26 mouse cellular contexts compared by ENCODE assay signal in genomic region chr6:126910727-126911126, GRCm38 (mm10). TPM values are rescaled to one million over a fixed set of nuclear protein-coding genes. Genes with fewer than 3 reads are reported as not detected.
DNase-seq lines count a peak whose midpoint lies in the region; ATAC-seq and TF ChIP-seq lines count a peak whose summit lies in the region.
"Had no signal": no experiment of that assay in that cellular context is flagged by ENCODE, and none has a peak within 500 bp of the region (broad histone marks: within the 10 kb centered on the region; RNA-seq: fewer than 3 reads in every experiment).

No protein-coding gene starts in this region.

- peak; percentile 2 for DNase-seq in kidney, adult 9 months
- DNase-seq in kidney, adult 11 months: no peak
- peak; percentile 14 to 20 for DNase-seq in spleen, postnatal 36 days (ENCODE audit: low spot score in 2 of 2)
- DNase-seq in spleen, postnatal 10 days (ENCODE audit: low spot score in 2 of 2): no peak
- DNase-seq in lung, adult 2 months: no peak
- no peak for DNase-seq in kidney, postnatal 14 days
- DNase-seq in forebrain, embryonic 14.5 days (ENCODE audit: low spot score): no peak
- DNase-seq: adrenal gland, postnatal 25 days; cerebellum, adult 9-11 months; embryo, embryonic 11 days; gastrocnemius, postnatal 36 days; heart, postnatal 14 days; liver, embryonic 13.5 days; midbrain, embryonic 14.5 days; thymus, postnatal 25 days had no signal

- peak; percentile 81 for ATAC-seq in inflammation-experienced regulatory T-cells, adult 6 months
- ATAC-seq in forebrain, embryonic 14.5 days: no peak
- ATAC-seq: Patski had no signal

- H3K4me1 ChIP-seq in lung, adult 2 months (ENCODE audit: control insufficient read depth, insufficient read depth, low read length): no peaks in the 10 kb centered on the region
- H3K4me1 ChIP-seq in forebrain, embryonic 14.5 days (ENCODE audit: control insufficient read depth, insufficient read depth, low read length): no peaks in the 10 kb centered on the region
- H3K4me1 ChIP-seq: embryonic facial prominence, embryonic 15.5 days; forebrain, embryonic 10.5 days; hindbrain, embryonic 15.5 days; limb, embryonic 10.5 days; liver, embryonic 13.5 days had no signal

- H3K27me3 ChIP-seq in forebrain, embryonic 14.5 days (replicated peaks; ENCODE audit: control insufficient read depth, insufficient read depth, low read length): no peaks in the 10 kb centered on the region
- H3K27me3 ChIP-seq: embryonic facial prominence, embryonic 15.5 days; hindbrain, embryonic 15.5 days; liver, embryonic 13.5 days; Patski had no signal

- no peak overlapping the region for H3K9ac ChIP-seq in forebrain, embryonic 14.5 days (ENCODE audit: low read length)
- H3K9ac ChIP-seq: embryonic facial prominence, embryonic 15.5 days; hindbrain, embryonic 15.5 days; liver, embryonic 13.5 days had no signal

- 59% methylated on average over 4 of the region's 4 CpGs for WGBS in lung, adult 2 months
- WGBS in forebrain, embryonic 14.5 days: 86% methylated on average over 4 of the region's 4 CpGs

- H3K36me3 ChIP-seq in forebrain, embryonic 14.5 days (ENCODE audit: control insufficient read depth, insufficient read depth, low read length): no peaks in the 10 kb centered on the region
- H3K36me3 ChIP-seq: embryonic facial prominence, embryonic 15.5 days; forebrain, embryonic 10.5 days; hindbrain, embryonic 15.5 days; limb, embryonic 10.5 days; liver, embryonic 13.5 days had no signal

- H3K4me2 ChIP-seq in forebrain, embryonic 14.5 days (ENCODE audit: low read length): no peak overlapping the region
- H3K4me2 ChIP-seq: embryonic facial prominence, embryonic 15.5 days; heart, embryonic 11.5 days; hindbrain, embryonic 15.5 days; liver, embryonic 13.5 days had no signal

- H3K9me3 ChIP-seq in forebrain, embryonic 14.5 days (replicated peaks; ENCODE audit: control insufficient read depth, low read length): no peaks in the 10 kb centered on the region
- H3K9me3 ChIP-seq: embryonic facial prominence, embryonic 15.5 days; forebrain, embryonic 10.5 days; hindbrain, embryonic 15.5 days; limb, embryonic 10.5 days; liver, embryonic 13.5 days had no signal

- no peak for TF ChIP-seq POLR2A in lung, adult 2 months (IDR thresholded peaks at IDR 0.05; ENCODE audit: borderline replicate concordance, extremely low read depth, low read depth, low read length)

- no peak overlapping the region for H3K4me3 ChIP-seq in lung, adult 2 months (replicated peaks; ENCODE audit: extremely low read depth, low read depth, low read length)
- no peak overlapping the region for H3K4me3 ChIP-seq in forebrain, embryonic 14.5 days (ENCODE audit: low read depth, low read length)
- H3K4me3 ChIP-seq: embryonic facial prominence, embryonic 15.5 days; forebrain, embryonic 10.5 days; hindbrain, embryonic 15.5 days; limb, embryonic 10.5 days; liver, embryonic 13.5 days; myocyte had no signal

- H3K27ac ChIP-seq in forebrain, embryonic 14.5 days (ENCODE audit: low read depth, low read length): no peak overlapping the region
- H3K27ac ChIP-seq: embryonic facial prominence, embryonic 15.5 days; forebrain, embryonic 10.5 days; hindbrain, embryonic 15.5 days; limb, embryonic 10.5 days; liver, embryonic 13.5 days had no signal

- TF ChIP-seq CTCF in lung, adult 2 months (IDR thresholded peaks at IDR 0.05; ENCODE audit: insufficient read depth, low read length): no peak

RNA-seq across cellular contexts. Expression of gene Dyrk4, which starts 10.9 kb away (rescaled TPM):
- under 1 TPM in 2 of 3 experiments, not detected in 1; 0.21 to 0.71 TPM for polyA plus RNA-seq in inflammation-experienced regulatory T-cells, adult 6 months (2017; shearing (Covaris generic))
- 0.07 and 0.10 TPM in 2 replicates for polyA plus RNA-seq in lung, adult 2 months (2012; rRNA removed)
- polyA plus RNA-seq in forebrain, embryonic 14.5 days (2014; fragmentation: Nextera tagmentation; extraction: Ambion mirVana): 0.10 TPM in 1 of 2 replicates, not detected in the other
- polyA plus RNA-seq: hindbrain, embryonic 15.5 days; kidney, embryonic 16.5 days; limb, embryonic 10.5 days; liver, embryonic 13.5 days; midbrain, embryonic 14.5 days; Patski; stomach, embryonic 16.5 days had no signal

RNA-seq across cellular contexts. Expression of gene Rad51ap1, which starts 28.7 kb away (rescaled TPM):
- 10 to 100 TPM in 1 of 3 experiments, 1 to 10 TPM in 2; 5.8 to 36.4 (median 6.2) TPM for polyA plus RNA-seq in inflammation-experienced regulatory T-cells, adult 6 months (2017; shearing (Covaris generic))
- 0.48 and 1.1 TPM in 2 replicates for polyA plus RNA-seq in lung, adult 2 months (2012; rRNA removed)
- 28.3 and 33.6 TPM in 2 replicates for polyA plus RNA-seq in forebrain, embryonic 14.5 days (2014; fragmentation: Nextera tagmentation; extraction: Ambion mirVana)

RNA-seq across cellular contexts. Expression of gene D6Wsu163e, which starts 29.0 kb away (rescaled TPM):
- 10 to 100 TPM; 10.2 to 13.3 (median 13.1) TPM for polyA plus RNA-seq in inflammation-experienced regulatory T-cells, adult 6 months (2017; shearing (Covaris generic))
- 3.0 and 5.8 TPM in 2 replicates for polyA plus RNA-seq in lung, adult 2 months (2012; rRNA removed)
- 29.0 and 33.0 TPM in 2 replicates for polyA plus RNA-seq in forebrain, embryonic 14.5 days (2014; fragmentation: Nextera tagmentation; extraction: Ambion mirVana)

RNA-seq across cellular contexts. Expression of gene Akap3, which starts 57.8 kb away (rescaled TPM):
- polyA plus RNA-seq in inflammation-experienced regulatory T-cells, adult 6 months (2017; shearing (Covaris generic)): not detected
- polyA plus RNA-seq in lung, adult 2 months (2012; rRNA removed): not detected in 2 replicates
- 0.07 and 0.09 TPM in 2 replicates for polyA plus RNA-seq in forebrain, embryonic 14.5 days (2014; fragmentation: Nextera tagmentation; extraction: Ambion mirVana)
- polyA plus RNA-seq: heart, embryonic 11.5 days; hindbrain, embryonic 15.5 days; kidney, embryonic 16.5 days; limb, embryonic 10.5 days; liver, embryonic 13.5 days; lung, embryonic 16.5 days; Patski had no signal

Comparison
In these comparisons a context has a peak if more than half of its experiments do, and no peak if none do; other contexts are left out.
1. DNase-seq: peak in kidney, adult 9 months (single experiment) and spleen, postnatal 36 days (2 of 2); none in kidney, adult 11 months (single experiment), spleen, postnatal 10 days (0 of 2), lung, adult 2 months (single experiment), kidney, postnatal 14 days (single experiment) and forebrain, embryonic 14.5 days (single experiment).